Mouse (Mus musculus) layer of hippocampus, adult 9-10 months (tissue): ENCODE measurements at regions not wholly inside any gene's neighbourhood (a gene's known extent, or its start where the extent isn't known, plus 50 kb on each side); places are given as distances from the start of the nearest gene placed in this dataset.

Source experiments
- DNase-seq: peaks from one replicate; pipeline ENCODE4 v3.0.0; 2022; ENCODE audit warnings: low spot score

DNA sequence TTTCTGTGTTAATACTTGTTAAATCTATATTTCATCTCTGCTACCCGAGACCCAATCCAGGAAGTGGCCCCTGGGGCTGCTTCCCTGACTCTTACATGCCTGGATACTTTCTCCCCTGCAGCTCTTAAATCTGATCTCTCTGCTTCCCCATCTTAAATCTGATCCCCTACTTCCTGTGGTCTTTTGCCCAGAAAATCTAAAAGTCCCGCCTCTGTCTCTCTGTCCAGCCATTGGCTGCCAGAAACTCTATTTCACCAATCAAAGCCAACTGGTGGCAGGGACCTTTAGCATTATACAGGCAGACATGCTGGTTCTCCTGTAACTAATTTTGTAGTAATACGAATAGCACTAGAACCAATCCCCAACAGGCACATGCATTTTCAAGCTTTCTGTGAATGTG, 59.0 kb upstream of the Ccdc91 start:
- DNase-seq, result no peak

DNA sequence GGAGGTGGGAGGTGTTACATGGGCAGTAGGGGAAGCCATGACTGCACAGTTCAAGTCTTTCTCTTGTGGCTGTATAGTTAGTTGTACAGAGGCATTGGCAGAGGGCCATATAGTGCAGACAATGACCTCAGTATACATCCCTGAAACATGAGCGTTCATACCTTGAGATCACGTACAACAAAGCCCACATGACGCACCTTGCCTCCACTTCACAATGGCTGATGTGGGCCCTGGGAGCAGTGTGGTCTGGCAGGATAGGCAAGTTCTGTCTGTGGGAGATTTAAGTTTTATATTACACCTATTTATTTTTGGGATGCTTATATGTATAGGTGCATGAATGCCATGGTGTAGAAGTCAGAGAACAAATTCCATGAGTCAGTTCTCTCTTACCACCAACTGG, 61.9 kb upstream of the Ccdc91 start:
- no peak for DNase-seq

DNA sequence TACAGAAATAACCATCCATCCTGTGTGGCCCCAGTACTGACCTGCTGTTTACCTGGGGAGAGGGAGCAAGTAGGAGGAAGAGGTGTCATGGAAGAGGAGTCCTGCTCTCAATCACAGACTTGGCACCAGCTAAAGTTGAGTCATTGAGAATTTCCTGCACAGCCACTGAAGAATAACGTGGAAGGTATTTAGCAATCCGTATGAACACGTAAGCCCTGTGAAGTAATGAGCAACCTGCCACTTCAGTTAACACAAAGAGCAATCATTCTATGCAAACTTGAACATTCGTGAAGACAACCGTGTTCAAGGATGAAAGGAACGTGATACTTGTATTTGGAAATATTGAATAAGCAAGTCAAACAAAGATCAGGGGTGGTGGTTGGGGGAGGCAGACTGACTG, 77.6 kb upstream of the Ccdc91 start:
- DNase-seq, result no peak

DNA sequence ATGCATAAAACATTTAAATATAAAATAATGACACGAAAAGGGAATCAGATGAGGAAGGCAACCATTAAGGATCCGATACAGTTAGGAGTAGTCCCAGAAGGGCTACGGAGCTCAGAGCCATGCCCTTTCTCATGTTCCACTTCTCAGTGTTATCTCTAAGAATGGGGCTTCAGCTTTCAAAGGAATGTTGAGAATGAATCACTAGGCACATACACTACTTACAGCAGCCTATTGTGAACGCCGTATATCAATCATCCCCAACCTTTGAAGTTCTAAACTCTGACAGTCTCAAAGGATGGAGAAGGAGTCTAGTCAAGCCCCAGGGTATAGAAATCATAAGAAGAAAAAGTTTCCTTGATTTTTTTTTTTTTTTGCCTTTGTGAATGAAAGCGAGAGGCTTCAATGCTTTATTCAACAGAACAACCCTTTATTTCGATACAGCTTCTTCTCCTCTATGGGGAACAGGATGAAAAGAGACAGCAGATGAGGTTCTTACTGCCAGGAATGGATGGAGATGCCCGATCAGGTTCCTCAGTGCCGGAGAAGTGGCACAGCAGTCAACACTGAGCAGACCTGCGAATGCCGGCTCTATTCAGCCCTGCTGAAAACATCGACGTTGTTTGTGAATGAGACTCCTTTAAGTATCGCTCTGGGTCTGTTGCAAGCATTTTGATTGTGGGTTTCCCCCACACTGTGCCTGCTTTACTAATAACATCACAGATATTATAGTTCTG, 84.0 kb upstream of the Ccdc91 start:
- no peak for DNase-seq

DNA sequence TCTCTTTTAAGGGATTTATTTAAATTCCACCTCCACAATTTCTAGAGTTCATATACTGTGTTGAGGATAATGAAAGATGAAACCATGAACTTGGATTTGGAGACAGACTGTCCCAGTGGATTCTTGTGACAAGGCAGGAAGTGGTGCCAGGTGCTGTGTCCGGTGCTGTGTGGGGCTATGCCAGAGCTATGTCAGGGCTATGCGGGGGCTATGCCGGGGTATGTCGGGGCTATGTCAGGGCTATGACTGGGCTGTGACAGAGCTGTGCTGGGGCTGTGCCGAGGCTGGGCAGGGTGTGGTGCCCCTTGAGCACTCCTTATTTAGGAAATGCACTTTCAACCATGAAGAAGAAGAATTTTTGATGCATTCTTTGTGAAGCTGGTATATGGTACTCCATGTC, 85.1 kb upstream of the Ccdc91 start:
- no peak for DNase-seq

DNA sequence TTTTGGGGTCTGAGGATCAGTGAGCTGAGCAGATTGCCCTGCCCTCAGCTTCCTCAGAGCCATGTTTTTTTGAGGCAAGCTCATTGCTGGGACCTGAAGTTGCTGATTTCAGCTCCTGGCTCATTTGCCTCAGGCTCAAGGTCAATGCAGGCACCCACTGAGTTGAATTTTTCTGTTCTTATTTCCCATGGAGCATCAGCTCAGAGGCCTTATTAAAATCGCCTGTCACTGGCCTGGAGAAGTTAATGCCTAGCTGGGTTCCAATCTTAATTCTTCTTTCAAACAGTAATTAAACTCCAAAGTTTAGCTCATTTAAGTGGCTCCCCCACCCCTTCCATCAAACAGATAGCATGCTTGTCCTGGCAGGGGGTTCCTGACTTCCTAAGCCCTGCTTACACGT, 86.9 kb upstream of the Ccdc91 start:
- no peak for DNase-seq

DNA sequence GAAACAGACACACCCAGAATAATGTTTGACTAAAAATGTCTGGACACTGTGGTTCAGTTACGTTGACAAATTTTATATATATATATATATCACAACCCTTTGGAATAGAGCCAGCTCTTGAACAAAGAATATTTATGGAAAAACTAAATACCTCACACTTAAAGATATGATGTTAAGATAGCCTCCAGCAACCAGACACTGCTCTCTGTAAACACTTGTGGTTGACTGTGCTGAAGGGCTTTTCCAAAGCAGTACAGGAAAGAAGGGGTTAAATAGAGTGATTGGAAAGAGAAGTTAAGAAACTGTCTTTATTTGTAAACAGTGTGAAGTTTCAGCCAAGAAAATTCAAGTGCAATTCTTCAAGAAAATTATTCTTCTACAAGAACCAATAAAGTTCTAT, 90.0 kb upstream of the Ccdc91 start:
- no peak for DNase-seq

DNA sequence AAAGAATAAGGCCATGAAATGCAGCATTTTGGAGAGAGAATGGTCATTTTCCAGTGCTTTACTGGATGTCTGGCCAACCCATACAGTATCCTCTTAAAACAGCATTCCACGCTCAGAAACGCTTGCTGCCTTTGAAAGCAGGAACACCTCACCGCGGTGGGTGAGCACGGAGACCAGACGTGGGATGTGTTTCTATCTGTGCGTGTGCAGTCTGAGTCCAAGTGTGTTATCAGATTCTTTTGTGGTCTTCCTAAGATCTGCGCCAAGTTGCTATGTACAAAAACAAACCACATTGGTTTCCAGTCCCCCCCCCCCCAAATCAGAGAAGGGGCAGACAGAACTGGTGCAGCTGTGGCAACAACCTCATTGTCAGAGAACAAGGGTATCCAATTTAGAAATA, 95.1 kb upstream of the Ccdc91 start:
- DNase-seq, result no peak

DNA sequence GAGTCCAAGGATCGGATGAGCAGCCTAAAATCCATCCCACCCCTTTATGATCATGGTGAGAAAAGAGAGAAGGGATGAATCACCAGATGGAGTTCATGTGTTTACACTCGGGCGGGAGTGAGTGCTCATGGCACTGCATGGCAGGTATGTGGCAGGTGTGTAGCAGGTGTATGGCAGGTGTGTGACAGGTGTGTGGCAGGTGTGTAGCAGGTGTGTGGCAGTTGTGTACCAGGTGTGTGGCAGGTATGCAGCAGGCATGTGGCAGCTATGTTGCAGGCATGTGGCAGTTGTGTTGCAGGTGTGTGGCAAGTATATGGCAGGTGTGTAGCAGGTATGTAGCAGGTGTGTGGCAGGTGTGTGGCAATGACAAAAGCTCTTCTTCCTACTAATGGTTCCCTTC, 97.9 kb upstream of the Ccdc91 start:
- no peak for DNase-seq

DNA sequence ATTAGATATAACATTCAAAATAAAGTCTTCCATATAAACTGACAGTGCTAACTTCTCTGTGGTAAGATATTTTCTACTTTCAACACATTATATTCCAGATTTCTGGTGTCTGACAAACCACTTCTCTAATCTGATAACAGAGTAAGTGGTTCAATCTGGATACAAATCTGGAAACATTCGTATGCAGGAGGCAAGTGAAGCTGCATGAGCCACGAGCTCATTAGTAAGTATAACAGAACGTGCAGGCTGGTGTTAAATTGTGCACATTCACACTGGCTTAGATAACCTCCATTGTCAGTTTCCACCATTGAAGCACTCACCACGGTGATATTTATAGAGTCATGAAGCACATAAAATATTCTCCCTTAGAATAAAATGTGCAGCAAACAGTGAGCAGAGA, 103.9 kb upstream of the Ccdc91 start:
- DNase-seq, result peak; percentile 12

DNA sequence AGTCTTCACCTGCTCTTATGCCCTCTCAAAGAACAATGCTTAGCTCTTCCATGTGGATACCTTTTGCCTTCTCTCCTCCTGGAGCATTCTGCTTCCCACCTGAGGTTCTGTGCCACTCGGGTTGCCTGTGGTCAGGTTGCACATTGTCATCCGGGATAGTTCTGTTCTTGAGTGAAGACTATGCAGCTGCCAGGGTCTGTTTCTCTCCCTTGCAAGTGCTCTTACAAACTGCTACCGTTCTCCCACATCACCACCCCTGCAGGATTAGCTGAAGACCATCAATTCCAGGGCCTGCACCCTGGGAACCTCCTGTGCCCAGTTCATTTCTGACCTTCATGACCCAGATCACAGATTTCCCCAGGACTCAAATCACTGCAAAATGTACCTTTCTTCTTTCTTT, 104.3 kb upstream of the Ccdc91 start:
- DNase-seq, result no peak

DNA sequence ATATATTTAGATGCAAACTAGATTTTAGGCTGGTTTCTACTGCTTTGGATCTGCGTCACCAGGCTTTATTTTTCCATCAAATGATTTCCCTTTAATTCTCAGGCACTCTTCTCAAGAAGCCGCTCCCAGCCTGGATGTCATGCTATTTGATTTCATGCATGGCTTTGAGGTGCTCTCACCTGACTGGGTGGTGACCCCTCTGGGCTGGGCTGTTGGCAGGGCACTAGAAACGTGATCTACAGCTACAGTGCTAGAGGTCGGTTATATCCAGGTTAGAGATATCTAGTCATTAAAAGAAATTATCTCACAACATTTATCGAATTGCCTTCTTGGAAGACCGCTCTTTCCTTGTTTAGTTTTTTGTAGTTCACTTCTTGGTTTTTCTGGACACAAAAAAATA, 98.9 kb upstream of the Pthlh start:
- DNase-seq, result no peak

DNA sequence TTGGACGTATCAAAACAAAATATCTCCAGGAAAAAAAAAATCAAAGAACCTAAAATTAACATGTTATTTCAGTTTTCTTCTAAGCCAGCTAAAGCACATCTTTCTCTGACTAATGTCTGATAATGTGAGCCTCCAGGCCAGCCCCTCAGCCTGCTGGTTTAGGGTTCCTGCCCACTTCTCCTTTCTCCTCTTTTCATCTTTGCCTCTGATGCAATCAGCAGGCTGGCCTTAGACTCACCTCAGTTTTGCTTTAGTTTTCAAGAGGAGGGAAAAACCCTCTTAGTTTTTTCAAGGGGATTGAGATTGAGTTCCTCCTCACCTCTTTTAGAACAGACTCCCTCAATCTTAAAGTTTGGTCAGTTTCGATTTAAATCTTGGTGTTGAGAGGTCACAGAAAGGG, 93.0 kb upstream of the Pthlh start:
- DNase-seq, result no peak

DNA sequence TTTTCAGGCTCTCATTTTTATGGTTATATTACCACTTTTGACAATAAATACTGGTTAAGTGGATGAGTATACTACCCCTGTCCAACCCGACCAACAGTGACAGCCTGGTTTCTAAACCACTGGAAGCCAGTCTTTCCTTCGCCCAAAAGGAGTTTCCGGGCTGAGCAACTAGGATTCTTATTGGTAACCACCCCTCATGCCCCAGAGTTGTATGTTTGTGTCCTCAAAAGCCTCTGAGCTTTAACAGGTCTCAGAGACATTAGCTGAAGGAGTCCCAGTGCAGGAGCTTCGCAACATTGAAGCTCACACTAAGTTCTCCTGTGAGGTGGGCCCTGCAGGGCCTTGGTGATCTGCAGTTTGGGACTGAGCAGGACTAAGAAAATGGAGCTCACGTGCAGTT, 92.6 kb upstream of the Pthlh start:
- no peak for DNase-seq

DNA sequence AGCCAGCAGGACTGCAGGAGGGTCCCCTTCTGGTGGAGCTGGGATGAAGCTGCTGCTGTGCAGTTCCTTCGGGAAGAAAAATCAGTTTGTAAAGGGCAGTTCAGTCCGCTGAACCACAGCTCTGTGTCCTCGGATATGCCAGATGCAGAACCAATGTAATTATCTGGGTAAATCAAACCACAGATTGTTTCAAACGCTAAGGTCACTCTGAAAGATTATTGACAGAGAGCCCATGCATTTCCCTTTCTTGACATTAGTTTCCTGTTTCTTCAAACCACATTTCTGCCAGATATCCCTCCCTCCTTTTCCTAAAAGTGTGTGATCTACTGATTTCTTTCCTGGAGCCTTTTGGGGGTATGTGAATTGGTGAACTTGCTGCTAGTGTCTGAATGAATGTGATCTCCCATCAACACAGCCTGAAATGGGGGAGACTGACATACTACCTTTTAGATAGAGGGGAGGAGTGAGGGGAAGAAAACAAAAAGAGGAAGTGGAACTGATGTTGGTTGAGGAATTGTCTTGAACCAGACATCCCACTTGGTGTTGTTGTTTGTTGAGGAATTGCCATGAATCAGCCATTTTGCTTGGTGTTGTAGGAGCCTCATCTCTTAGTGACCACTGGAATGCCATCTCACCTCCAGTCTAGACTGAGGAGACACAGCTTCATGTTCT, 85.7 kb upstream of the Pthlh start:
- DNase-seq, result no peak

DNA sequence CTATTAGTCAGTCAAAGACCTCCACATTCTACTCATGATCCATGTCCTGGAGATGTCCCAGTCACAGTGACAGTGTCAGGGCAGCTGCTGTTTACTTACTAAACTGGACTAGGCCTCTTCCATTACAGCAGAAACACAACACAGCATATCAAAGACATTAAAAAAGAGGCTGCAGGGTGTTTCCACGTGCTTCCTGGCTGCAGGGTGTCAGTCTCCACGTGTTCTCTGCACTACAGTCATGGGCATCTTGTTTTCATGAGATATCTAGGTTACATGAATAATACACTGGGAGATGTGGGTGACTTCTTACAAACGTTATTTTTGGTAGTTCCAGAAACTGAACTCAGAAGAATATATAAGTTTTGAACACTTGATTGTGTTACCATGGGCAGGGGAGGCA, 84.6 kb upstream of the Pthlh start:
- DNase-seq, result no peak

DNA sequence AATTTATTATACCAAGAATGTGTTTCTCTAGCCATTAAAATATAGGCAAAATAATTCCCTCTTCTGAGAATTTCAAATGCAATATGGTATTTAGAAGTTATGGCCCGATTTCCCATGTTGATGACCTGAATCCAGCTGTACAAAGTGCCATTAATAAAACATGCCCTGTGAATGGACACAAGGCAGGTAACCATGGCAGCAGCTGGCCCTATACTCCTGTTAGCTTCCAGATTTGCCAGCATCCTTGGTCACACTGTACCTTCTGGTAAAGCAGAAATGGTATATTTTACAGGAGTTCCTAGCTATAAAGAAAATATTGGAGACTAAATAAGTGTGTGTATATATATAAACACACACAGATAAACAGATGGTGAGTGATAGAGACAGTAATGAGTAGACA, 77.1 kb upstream of the Pthlh start:
- no peak for DNase-seq

DNA sequence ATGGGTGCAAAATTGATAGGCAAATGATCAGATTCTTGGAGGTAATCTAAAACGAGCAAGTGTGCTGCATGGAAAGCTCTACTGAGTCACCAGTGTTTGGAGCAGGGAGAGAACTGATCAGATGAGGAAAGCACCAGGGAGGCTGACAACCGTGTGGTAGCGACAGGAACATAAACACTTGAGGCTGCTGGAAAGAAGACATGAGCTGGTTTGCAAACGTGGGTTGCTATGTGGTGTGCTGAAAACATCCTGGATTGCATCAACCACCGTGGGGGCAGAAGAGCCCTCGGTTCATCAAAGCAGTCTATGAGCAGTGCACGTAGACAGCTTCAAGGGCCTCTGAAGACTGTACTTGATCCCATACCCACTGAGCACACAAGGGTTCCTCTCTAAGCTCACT, 69.0 kb upstream of the Pthlh start:
- no peak for DNase-seq

DNA sequence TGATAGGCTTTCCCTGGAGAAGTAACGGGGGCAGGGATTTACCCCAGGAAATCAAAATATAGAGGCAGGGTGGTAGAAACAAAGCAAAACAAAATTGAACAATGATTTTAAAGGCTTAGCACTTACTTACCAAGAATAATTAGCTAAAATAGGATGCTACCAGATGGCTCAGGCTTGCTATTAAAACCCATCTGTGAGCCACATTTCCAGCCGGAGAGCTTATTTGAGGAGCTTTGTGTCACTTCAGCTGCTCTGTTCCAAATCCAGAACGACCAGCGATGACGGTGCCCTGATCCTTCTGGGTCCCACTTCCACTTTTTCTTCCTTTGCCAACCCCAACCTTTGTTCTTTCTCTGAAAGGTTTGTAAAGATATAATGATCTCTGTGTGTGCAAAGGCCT, 65.2 kb upstream of the Pthlh start:
- DNase-seq, result peak; percentile 70

DNA sequence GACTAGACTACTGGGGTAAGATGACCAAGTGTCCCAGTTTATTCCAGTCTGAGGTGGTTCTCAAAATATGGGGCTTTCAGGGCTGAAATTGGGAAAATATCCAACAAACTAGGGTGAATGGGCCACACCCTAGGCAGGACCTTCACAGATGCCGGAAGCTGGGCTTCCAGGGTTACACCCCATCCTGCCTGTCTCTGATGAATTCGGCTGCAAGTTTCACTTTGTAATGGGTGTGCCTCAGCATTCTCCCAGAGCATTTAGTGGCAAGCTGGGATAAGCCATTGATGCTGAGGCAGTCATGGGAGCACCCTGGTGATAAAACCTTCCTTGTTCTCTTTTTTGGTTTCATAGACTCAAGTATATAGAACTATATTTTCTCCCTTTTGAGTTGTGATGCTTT, 60.4 kb upstream of the Pthlh start:
- DNase-seq, result no peak

DNA sequence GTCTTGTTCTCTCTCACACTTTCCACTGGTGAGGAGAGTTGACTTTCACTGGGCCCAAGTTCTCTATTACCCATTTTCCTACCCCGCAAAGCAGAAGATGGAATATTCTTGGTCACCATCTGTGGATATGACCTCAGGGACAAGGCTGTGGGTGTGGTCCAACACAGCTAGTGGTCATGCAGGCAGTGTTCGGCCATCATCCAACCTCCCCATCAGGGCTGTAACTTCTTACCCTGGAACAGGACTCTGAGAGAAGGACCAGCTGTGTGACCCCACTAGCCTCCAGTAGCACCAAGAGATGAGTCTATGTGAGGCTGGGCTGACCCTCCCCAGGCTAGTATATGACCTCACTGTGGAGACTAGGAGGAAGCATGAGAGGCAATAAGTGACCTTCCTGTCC, 54.1 kb upstream of the Pthlh start:
- DNase-seq, result no peak

DNA sequence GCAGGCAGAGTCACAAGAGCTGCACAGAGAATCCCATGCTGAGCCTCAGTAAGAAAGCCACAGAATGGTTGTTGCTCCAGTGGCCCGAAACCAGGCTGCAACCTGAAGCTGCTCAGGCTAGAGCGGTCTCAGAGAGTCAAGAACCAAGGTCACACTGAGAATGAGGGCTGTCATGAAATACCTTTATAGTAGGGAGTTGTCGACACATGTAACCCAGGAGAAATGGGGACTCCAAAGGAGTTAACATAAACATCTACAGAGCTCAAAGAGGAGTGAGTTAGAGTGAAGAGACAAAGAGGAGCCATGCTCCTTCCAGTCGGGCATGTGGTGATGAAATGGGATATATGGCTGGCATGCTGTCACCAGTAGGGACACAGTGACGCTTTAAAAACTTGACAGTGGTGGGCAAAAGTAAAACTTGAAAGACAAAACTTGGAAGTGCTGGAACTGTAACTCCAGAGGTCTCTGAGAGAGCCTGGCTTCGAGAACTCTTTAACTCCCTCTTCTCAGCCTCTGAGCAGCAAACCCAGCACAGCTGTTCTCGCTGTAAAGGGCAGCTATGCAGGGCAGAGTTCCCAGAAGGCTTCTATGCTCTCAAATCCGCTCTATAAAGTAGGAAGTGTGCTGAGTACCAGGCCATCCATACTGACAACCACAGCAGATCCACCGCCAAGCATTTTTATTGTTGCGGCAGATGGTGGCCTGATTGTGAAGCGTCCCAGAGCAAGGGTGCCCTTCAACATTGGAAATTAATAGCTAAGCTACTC, 52.9 kb upstream of the Pthlh start:
- no peak for DNase-seq

DNA sequence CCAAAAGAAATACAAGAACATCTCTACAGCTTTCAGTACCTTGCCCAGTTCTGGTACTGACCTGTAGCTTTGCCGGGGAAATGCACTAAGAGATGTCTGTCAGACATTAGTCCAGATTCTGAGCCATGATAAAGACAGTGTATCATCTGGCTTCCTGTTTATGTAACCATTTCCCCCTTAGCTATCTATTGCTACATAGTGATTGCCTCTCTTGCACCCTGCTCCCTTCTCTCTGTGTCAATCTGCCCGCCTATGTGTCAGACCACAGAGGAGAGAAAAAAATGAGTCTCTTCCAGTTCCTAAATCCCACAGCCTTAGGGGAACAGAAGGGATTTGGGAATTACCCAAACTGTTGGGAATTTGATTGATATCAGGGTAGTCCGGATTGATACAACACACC, 52.2 kb upstream of the Pthlh start:
- DNase-seq, result no peak

DNA sequence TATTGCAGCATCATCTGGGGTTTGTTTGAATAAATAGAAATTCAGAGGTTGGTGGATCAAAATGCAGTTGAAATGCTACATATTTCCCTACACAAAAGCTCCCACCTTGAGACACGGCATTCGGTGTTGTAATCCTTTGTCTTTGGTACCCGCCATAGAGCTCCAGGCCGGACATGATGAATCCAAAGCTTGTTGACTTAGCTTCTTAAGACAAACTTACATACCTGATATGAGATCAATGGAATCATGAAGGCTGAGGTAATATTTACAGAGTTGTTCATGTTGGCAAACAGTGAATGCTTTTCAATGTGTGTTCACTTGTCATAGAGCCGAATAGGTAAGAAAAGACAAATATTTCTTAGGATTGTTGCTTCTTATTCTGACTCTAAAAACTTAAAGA, 51.2 kb upstream of the Pthlh start:
- DNase-seq, result no peak
